Mouse (Mus musculus) layer of hippocampus, adult 6 months (tissue): ENCODE results near the gene 4930469K13Rik. TPM values are rescaled to one million over a fixed set of nuclear protein-coding genes. Genes with fewer than 3 reads are reported as not detected.

Experiments used
- long read RNA-seq, 2 experiments: library from polyadenylated mRNA; unstranded; transcript quantifications; one replicate each; pipeline ENCODE4 v2.0.0; 2019 to 2020
- polyA plus RNA-seq: library from polyadenylated mRNA; unstranded; fragments of <200 nt; fragmentation: Nextera tagmentation; gene quantifications from 2 replicates; pipeline ENCODE4 v1.2.3, GENCODE M21; 2021

Gene 4930469K13Rik
- polyA plus RNA-seq = not detected in 2 replicates
- long read RNA-seq, experiment 1 = 0 reads
- long read RNA-seq, experiment 2 = 0 reads

GRCm38 (mm10) chr11:34098422-34098821 is at the start of gene 4930469K13Rik:
Gene 4930469K13Rik, minus strand, starts transcription at chr11:34098554.

GRCm38 (mm10) chr11:34046767-34047541 is 51.4 kb downstream of the 4930469K13Rik start, which contains the start of gene Lcp2:
Gene Lcp2, plus strand, starts transcription at chr11:34046920.

GRCm38 (mm10) chr11:33992938-33993337 is 105.4 kb downstream of the 4930469K13Rik start, which contains the start of gene Kcnip1:
Gene Kcnip1, minus strand, starts transcription at chr11:33993152.

GRCm38 (mm10) chr11:33962688-33963407 is 135.5 kb downstream of the 4930469K13Rik start, which contains the start of gene Kcnmb1:
Gene Kcnmb1, plus strand, starts transcription at chr11:33963013.

Other genes with a start within 250 kb of the 4930469K13Rik start
- gene Kcnmb1, start 135.5 kb downstream of the 4930469K13Rik start, polyA plus RNA-seq = 0.92 and 1.3 TPM in 2 replicates
- gene Kcnip1, start 105.4 kb downstream of the 4930469K13Rik start, polyA plus RNA-seq = 21.7 and 25.6 TPM in 2 replicates
- gene Lcp2, start 51.6 kb downstream of the 4930469K13Rik start, polyA plus RNA-seq = 0.79 and 1.4 TPM in 2 replicates
- not detected in 2 replicates for gene Foxi1, start 109.5 kb upstream of the 4930469K13Rik start, polyA plus RNA-seq
- gene Fam196b, start 216.3 kb upstream of the 4930469K13Rik start, polyA plus RNA-seq = 0.28 and 0.29 TPM in 2 replicates